Mouse (Mus musculus): ENCODE measurements around the gene Adcy2.

Adcy2 gene

DNA sequence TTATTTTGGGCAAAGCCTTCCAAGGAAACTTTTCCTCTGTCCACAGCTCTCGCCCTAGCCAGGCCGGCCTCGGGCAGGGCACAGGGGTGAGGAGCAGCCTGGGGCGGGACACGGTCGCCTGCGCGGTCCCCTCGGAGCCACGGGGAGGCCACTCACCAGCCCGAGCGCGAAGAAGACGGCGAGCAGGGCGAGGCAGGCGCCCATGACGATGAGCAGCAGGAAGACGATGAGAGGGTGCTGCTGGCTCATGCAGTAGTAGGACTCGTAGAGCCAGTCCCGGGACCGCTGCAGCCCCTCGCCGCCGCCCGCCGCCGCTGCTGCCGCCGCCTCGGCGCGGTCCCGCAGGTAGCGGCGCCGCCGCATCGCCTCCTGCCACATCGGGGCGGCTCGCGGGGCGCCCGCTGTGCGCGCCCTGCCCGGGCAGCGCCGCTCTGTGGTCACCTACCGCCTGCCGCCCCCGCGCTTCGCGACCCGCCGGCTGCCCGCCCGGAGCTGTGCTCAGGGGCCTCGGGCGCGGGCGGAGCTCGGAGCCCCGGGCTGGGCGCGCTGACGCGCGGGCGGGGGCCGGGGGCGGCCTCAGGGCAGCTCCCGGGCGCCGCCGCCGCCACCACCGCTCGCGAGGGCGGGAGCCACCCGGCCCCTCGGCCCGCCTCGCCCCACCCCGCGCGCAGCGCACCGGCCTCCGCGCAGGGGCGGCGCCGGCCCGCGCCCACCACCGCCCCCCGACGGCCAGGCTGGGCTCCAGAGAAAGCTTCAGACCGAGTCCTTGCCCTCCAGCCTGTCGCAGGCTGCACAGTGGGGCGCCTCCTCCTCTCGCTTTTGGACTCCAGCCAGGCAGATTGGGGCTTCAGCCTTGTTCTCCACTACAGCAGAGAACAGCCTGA is at the start of gene Adcy2:
Adcy2 (minus strand) TSS at position 624 of the 884 bp plus-strand sequence.
- DNase-seq (ENCODE audit: low spot score), result no peak

DNA sequence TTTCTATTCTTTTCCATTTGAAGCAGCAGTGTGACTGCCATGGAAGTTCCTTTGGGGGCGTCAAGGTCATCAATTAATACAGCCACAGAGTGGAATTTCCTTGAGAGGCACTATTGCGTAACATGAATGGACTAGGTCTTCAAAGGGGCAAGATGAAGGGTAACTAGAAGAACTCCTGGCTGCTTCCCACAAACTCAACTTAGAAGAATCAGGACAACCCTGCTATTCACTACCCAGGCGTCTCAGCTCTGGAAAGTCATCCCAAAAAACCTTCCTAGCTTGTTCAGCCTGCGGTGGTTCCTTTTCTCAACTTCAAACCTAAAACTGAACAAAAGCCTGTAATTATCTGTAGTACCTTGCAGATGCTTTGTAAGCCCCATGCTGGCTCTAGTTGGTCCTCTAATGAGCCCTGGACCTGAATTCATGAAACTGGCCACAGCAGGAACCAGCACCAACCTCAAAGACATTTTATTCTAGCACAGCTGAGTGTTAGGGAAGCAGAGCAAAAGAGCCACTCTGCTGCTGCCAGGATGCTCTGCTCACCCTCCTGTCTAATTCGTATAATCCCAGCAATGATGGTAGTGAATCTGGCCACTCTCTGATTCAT is 37.8 kb upstream of the Adcy2 start:
- DNase-seq (ENCODE audit: low spot score), result no peak

DNA sequence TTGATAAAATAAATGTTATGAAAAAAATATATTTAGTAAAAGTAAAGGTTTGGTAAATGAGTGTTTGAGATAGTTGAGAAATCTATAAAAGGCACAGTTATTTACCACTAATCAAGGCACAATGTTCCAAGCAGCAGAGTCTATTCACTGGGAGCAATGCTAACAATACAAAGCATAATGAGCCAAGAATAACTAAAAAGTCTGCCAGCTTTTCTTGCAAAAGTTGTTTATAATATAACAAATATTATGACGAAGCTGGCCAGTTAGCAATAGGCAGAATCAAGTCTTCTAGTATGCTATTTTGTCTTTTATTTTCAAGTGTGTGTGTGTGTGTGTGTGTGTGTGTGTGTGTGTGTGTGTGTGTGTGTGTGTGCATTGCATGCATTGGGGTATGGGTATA is 35.3 kb upstream of the Adcy2 start:
- DNase-seq (ENCODE audit: low spot score), result no peak

DNA sequence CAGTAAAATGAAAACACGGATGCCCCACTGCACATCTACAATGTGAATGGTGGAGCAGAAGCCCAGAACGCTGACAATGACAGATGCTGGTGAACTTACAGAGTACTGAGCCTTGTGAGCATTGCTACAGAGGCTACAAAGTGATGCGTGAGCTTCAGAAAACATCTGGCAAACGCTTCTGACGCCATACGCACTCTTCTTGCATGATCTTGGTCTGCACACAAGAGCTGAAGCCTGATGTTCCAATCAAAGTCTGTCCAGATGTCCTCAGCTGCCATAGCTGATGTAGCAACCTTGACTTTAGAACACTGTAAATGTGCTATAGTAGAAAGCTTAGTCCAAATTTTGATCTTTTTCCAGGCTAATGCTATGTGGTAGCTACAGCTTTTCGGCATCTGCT is 34.2 kb upstream of the Adcy2 start:
- DNase-seq (ENCODE audit: low spot score), result no peak

DNA sequence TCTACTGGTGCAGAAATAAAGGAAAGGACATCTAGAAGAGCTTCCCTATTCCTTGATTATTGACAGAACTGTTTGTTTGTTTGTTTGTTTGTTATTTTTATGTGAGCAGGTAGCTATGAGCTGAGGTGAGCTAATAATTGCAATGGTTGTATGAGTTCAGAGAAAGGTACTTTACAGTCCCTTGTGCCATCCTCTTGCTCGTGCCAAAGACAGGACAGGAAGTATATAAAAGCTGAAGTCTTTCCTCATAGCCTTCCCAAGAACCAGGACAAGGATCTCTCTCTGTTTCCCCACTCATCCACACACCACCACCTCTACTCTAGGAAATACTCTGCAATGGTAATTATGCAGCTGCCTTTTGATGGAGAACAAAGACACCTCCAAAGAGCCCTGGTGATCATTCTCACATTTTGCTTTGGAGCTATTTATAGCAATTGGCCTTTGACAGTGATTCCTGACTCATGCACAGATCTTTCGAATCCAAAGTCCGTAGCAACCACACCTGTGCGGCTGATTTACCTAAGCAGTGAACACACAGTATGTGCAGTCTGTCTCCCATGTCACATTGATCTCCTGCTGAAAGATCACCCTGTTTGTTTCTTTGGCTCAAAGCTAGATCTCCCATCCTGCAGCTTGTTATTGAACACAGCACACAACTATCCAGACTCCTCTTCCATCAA is 29.9 kb upstream of the Adcy2 start:
- no peak for DNase-seq (ENCODE audit: low spot score)

DNA sequence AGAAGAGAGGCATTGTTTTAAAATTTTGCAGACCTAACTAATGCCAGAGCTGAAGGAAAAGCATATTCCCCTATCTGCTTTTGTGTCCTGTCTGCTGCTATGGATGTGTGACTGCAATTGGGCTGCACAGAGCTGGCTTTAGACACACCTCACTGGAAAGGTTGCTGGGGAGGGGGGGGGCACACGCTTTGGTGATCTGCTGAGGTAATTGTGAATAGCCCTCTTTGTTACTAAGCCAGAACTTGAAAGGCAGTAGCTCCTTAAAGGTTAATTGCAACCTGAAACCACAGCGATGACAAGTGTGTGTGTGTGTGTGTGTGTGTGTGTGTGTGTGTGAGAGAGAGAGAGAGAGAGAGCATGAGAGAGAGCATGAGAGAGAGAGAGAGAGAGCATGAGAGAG is 25.6 kb upstream of the Adcy2 start:
- DNase-seq (ENCODE audit: low spot score), result no peak

DNA sequence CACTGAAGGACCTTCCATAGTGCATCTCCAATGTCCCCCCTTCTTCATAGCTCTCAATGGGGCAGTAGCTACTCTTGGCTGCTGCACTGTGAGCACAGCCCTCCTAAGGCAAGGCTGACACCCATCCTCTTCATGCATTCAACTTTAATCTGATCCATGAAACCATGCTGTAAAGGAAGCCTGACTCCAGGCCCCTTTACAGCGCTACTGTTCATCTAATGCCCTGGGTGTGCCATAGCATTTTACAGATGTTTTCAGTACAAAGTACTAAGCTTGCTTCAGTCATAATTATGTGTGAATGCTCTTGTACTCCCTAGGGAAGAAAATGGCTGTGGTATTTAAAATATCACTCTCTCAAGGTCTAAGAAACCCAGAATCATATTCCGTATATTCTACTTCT is 23.9 kb upstream of the Adcy2 start:
- no peak for DNase-seq (ENCODE audit: low spot score)

DNA sequence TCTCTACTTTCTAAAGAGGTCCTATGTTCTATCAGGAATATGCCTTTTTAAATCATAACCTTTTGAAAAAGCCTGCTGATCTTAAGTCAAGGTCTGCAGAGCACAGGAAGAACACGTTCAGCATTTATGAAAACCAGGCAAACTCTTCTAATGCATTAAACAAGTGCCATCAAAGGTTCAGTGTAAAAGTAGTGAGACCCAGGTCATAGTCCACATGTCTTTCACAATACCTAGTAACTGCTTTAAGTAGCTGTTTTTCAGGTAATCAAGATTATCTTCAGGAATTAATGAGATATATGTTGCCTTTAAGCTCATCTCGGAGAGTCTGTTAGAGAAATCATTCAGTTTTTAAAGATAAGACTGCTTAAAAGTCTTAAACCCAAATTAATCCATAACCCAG is 21.2 kb upstream of the Adcy2 start:
- no peak for DNase-seq (ENCODE audit: low spot score)

DNA sequence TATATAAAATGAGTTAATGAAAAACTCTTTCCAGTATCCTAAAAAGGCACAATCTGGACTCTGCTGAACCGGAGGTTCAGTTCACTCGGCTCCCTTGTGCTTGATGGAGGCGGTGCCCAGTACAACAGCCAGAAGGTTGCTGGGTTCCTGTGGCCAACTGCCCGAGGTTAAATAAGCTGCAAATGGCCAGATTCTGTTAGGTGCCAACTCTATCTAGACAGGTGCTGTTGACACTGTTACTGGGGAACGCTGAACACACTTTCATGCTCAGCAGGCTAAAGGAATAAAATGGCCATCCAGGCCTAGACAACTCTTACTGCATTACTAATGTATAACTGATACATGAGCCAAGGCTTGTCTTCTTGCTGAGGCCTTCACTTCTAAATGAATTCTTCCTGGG is 7.6 kb upstream of the Adcy2 start:
- no peak for DNase-seq (ENCODE audit: low spot score)

DNA sequence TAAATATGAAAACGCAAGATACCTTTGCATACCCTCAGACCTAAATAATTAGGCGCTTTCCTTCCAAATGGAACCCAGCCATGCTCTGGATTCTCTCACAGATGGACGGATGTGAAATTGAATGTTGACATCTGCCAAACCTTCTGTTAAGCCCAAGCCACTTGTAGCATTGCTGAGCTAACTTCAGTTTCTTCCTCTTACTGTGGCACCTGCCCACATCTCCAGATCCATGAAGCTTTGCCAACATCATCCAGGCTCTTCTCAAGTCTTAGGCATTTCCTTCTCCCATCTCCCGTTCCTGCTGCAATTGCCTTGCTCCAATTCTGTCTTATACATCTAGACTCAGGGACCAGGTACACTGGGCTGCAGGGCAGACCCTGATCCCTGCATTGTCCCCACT is 6.8 kb upstream of the Adcy2 start:
- DNase-seq (ENCODE audit: low spot score), result no peak

DNA sequence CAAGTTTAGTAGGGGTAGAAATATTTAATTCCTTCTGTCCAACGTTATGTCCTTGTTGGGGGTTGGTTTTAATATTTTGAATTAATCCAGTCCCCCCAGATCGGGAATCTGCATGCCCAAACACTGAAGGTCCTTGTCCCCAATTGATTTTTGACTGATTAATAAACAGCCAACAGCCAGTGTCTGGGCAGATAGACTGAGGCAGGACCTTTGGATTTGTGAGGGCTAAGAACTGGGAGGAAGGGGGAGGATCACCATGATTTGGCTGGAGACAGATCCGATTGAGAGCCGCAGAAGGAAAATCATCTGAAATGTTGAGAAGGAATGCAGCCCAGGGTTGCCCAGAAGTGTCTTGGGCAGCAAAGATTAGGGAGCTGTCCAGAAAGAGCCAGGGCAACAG is 5.1 kb upstream of the Adcy2 start:
- no peak for DNase-seq (ENCODE audit: low spot score)

DNA sequence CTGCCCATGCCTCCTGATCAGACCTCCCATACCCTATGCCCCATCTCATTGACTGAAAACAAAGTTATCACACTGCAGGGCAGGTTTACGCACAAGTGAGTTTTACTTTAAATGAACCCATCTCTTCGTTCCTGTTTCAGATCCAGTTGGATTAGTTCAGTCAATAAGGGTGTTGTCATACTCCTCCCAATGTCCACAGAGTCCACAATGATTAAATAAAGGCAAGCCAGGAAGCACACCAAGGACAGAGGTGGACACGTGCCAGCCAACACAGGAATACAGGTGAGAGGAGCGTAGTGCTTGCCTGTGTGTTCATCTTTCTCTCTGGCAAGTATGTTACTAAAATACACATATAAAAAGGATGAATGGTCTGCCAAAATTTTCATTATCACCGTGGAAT is 3.3 kb upstream of the Adcy2 start:
- no peak for DNase-seq (ENCODE audit: low spot score)

DNA sequence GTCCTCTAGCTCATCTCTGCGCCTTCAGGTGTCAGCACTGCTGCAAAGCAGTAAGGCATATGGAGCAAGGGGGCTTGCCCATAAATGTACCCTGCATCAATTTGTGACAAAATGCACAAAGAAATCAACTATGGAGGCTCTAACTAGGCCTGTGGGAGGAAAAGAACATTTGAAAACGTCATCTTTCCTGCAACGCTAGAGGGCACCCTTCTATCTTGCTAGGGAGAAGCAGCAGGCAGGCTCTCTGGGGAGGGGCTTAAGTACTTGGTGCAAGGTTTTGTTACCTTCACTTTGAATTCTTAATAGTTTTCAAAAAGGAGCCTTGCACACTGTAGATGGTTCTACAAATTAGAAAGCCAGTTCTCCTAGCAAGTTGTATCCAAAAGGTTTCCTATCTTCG is 2.8 kb upstream of the Adcy2 start:
- no peak for DNase-seq (ENCODE audit: low spot score)

DNA sequence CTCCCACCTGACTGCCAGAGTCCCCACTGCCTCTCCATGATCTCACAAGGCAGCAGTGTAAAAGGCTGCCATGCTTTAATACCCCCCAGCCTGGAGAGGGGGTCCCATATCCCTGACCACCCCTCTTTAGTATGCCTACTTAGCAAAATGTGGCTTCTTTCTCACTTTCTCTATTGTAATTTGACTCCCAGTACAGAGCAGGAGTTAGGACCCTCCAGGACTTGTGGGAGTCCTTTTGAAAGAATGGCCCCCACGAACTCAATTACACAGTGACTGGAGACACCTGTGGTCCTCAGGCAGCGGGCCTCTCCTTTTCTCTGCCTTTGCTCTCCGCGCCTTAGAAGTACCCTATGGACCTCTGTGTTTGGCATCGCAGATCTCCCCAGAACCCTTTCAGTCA is 485 bp upstream of the Adcy2 start:
- no peak for DNase-seq (ENCODE audit: low spot score)

DNA sequence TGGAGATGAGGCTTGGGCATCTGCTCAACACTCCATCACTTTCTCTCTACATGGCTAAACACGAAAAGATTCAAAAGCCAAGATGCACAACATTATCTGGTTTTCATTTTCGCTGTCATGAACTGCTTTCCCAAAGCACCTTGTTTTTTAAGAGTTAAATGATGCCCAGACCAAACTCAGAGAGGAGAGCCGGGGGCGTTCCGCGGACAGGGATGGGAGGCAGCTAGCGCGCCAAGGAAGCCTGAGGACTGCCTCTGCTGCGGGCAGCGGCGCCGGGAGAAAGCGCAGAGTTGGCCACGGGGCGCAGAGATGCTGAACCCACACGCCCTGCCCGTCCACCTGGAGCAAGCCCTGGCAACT is 803 bp downstream of the Adcy2 start:
- DNase-seq (ENCODE audit: low spot score), result no peak

DNA sequence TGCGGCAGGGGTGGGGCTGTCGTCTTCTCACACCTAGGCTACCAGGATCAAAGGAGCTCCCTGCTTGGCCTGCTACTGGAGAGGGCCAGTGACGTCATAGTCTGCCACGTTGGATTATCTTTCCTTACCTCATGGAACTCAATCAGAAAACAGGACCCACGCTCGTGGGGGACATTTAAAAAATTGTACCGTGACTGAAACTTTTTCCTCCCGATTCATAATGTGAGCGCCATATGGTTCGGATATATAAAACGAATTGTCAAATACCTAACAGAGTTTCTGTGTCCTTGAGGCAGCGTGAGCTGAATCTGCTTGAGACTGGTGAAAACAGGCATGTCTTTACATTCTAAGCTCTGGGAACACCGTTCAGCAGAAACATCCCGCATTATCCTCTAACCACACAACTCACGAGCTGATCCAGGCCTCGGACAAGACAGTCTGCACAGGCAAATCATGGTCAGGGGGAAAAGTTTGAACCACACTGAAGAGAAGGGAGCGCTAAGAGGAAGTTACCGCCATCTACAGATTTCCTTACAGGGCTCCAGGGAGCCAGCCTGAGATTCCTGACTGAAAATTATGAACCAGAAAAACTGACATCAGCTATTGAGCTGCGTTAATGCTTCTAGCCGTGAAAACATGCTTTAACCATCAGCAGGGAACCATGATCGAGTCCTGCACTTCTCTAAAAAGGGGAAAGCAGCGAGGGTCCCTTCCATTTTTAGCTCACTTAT is 1.4 kb downstream of the Adcy2 start:
- DNase-seq (ENCODE audit: low spot score), result no peak

DNA sequence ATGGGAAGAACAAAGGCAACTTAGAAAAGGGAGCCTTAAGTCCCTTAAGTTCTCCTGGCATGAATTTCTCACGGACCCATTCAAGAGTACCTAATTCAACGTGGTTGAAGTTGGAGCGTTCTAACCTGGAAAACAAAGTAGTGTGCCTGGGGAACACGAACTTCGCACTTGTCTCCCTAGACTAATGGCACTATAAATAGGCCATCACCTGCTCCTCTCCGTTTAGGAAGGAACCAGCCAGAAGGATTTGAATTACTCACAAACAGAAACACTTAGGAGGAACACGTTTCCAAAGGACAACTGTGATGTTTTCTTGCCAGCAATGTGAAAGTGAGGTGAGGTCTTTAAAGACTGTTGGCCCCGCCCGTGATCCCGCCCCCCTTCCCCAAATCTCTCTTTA is 2.0 kb downstream of the Adcy2 start:
- no peak for DNase-seq (ENCODE audit: low spot score)

DNA sequence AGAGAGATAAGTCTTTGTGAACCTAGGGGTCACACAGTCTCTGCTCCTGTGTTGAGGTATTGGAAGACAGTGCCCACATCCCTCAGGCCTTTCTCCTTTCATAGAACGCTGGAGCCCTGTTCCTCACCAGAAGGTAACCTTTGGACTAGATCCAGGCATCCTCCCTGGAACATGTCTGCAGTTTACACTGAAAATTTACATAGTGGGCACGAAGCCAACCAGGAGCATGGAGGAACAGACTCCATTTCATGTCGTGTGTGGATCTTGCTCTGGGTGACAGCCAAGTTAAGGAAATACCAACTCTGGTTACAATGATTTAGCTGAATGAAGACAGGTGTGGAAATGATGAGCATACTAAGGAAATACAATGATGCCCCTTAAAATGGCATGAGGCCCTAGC is 2.7 kb downstream of the Adcy2 start:
- DNase-seq (ENCODE audit: low spot score), result no peak

DNA sequence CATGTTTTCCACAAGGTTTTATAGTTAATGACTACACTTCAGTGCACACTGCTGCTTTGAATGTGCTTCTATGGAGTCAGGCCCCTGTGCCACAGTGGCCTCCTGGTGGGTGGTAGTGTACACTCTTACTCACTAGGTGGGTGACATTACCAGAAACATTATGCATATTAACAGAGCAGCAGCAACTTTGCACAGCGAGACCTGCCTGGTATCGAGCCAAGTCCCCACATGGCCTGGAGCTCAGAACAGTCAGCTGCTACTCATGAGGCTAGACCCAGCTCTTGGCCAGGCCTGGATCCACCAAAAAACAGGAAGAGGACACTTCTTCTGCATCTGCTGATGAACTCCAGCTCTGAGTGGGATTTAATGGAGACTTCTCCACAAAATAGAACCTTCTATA is 13.6 kb downstream of the Adcy2 start:
- DNase-seq (ENCODE audit: low spot score), result no peak

DNA sequence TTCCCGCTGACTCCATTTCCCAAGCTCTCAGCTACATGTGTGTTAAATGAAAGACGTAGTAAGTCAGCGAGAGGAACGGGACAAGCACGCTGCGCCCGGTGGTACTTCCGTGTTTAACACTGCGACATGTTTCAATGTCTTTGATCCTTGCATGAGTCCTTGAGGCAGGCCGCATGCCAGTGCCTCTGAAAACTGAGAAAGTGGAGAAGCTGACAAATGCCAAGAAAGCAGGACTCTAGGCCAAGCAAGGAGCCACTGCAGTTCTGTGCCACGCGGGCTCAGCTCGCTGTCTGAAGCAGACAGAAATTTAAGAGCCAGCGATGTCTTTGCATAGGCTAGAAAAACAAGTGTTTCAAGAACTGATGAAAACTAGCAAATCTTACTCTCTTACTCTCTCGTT is 15.3 kb downstream of the Adcy2 start:
- DNase-seq (ENCODE audit: low spot score), result no peak

DNA sequence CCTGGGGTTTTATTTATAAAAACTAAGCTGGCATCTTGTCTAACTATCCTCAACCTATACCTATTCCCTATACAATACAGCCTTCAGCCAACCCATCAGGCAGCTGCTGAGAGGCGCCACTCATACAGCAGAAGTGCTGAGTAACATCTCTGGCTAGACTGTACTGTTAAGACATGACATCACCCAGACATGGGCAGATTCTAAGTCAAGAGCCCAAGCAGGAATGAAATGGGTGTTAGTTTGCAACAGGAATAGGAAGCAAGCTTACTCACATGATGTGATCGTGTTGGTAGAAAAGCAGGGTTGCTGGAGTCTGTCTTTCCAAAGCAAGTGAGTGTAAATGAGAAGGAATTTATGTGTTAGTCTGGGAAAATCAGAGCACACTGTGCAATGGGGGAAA is 18.3 kb downstream of the Adcy2 start:
- no peak for DNase-seq (ENCODE audit: low spot score)

DNA sequence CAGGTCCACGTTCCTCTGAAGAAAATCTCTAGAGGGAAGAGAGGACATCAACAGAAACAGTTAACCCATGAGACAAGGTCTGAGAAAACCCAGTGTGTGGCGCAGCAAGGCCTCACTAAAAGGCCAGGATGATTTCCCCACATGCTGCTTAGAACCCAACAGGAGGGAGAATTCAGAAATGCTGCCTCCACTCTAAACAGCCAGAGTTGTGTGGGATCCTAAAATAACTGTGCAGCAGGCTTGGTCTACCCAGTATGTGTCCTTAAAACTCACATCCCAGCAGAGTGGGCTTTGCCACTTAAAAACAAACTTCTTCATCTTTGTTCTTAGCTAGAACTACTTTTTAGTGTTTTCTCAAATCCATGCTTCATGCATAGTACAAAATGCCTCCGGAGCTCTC is 26.2 kb downstream of the Adcy2 start:
- no peak for DNase-seq (ENCODE audit: low spot score)

DNA sequence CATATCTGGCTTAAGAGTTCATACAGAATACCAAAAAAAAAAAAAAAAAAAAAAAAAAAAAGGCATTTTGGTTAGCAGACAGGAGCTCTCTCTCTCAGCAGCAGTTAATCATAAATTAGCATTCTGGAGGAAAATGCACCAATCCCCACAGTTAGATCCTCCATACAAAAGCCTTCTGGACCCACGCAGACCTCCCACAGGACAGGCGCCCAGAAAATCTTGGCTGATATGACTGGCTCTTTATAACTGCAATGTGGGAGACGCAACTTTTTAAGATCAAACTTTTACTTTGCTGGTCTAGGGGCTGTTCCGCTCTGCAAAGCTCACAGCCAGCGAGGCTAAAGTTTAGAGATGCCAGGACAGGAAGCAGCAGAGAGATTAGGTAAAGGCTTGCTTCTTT is 37.8 kb downstream of the Adcy2 start:
- DNase-seq (ENCODE audit: low spot score), result no peak
